Mouse (Mus musculus) C2C12 (cell line): Measurements from ENCODE around the gene Gm10570.

Experiments used
- CEBPB ChIP-seq: IDR thresholded peaks from one replicate; pipeline ENCODE4 v1.6.1; 2011; ENCODE audit warnings: low read depth, mild to moderate bottlenecking, control low read depth, moderate library complexity
- CTCF ChIP-seq: IDR thresholded peaks from one replicate; pipeline ENCODE4 v1.5.1; 2011; ENCODE audit not compliant: control insufficient read depth, insufficient read depth, insufficient read length
- FOSL1 ChIP-seq: IDR thresholded peaks from one replicate; pipeline ENCODE4 v1.8.0; 2011; ENCODE audit warnings: mild to moderate bottlenecking, low read length; ENCODE audit not compliant: poor library complexity, insufficient read depth, severe bottlenecking
- MAX ChIP-seq: IDR thresholded peaks from one replicate; pipeline ENCODE4 v1.6.1; 2011; ENCODE audit warnings: mild to moderate bottlenecking, control low read depth
- USF1 ChIP-seq: IDR thresholded peaks from one replicate; pipeline ENCODE4 v1.6.1; 2011; ENCODE audit warnings: low read depth, mild to moderate bottlenecking, control low read depth, moderate library complexity

DNA sequence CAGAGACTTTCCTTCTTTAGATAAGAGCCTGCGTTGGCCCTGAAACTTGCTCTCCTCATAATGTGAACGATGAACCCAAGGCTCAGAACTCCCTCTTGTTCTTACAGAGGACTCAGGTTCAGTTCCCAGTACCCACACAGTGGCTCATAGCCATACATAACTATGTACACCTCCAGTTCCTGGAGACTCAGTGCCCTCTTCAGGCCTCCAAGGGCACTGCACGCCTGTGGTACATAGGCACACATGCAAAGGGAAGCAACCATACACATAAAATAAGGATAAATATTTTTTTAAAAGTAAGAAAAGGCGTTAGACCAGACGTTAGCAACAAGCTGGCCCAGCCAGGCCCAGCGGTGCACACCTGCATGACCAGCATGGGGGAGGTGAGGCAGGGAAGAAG, 41.2 kb upstream of the Gm10570 start:
- TF ChIP-seq CTCF = no peak
- TF ChIP-seq MAX = no peak
- TF ChIP-seq USF1 = no peak
- TF ChIP-seq CEBPB = no peak
- TF ChIP-seq FOSL1 = no peak
